In genomic region chr12:37077308-37077707, GRCm38 (mm10) we compare ENCODE assay signal across 14 mouse cellular contexts. TPM values are rescaled to one million over a fixed set of nuclear protein-coding genes. Genes with fewer than 3 reads are reported as not detected.
A peak's percentile ranks its signal among the peaks of the same experiment; 100 is the strongest.
DNase-seq lines count a peak whose midpoint lies in the region; ATAC-seq and TF ChIP-seq lines count a peak whose summit lies in the region.
"Had no signal": no experiment of that assay in that cellular context is flagged by ENCODE, and none has a peak within 500 bp of the region (broad histone marks: within the 10 kb centered on the region; RNA-seq: fewer than 3 reads in every experiment).

No protein-coding gene starts in this region.

- H3K9me3 ChIP-seq in kidney, embryonic 15.5 days (replicated peaks), result no peaks in the 10 kb centered on the region
- no peaks in the 10 kb centered on the region for H3K9me3 ChIP-seq in stomach, postnatal 0 days (ENCODE audit: control insufficient read depth, low read length)
- H3K9me3 ChIP-seq: heart, embryonic 13.5 days; limb, embryonic 12.5 days; midbrain, embryonic 12.5 days; stomach, embryonic 15.5 days had no signal

- H3K27me3 ChIP-seq in cerebellum, adult 2 months (ENCODE audit: control insufficient read depth, insufficient read depth, low read length), result no peaks in the 10 kb centered on the region
- H3K27me3 ChIP-seq in kidney, embryonic 15.5 days, result no peaks in the 10 kb centered on the region
- H3K27me3 ChIP-seq in stomach, postnatal 0 days (ENCODE audit: control insufficient read depth, insufficient read depth, low read length), result no peaks in the 10 kb centered on the region
- H3K27me3 ChIP-seq: heart, embryonic 13.5 days; limb, embryonic 12.5 days; midbrain, embryonic 12.5 days; stomach, embryonic 15.5 days had no signal

- no peaks in the 10 kb centered on the region for H3K36me3 ChIP-seq in kidney, embryonic 15.5 days
- H3K36me3 ChIP-seq in stomach, postnatal 0 days (ENCODE audit: control insufficient read depth, insufficient read depth, low read length), result no peaks in the 10 kb centered on the region
- H3K36me3 ChIP-seq: heart, embryonic 13.5 days; limb, embryonic 12.5 days; midbrain, embryonic 12.5 days; stomach, embryonic 15.5 days had no signal

- no peak overlapping the region for H3K4me2 ChIP-seq in kidney, embryonic 15.5 days
- no peak overlapping the region for H3K4me2 ChIP-seq in stomach, postnatal 0 days (replicated peaks; ENCODE audit: low read depth)
- H3K4me2 ChIP-seq: heart, embryonic 13.5 days; limb, embryonic 12.5 days; midbrain, embryonic 12.5 days; stomach, embryonic 15.5 days had no signal

- ATAC-seq in kidney, embryonic 15.5 days (replicated peaks; ENCODE audit: low FRiP score), result 0 out of 2 replicates have a peak, but pooled peaks have one; percentile 18
- ATAC-seq in stomach, postnatal 0 days (ENCODE audit: low FRiP score, low TSS enrichment), result no peak

- no peak for TF ChIP-seq EP300 in stomach, postnatal 0 days (optimal IDR thresholded peaks at IDR 0.05)

- no peak overlapping the region for H3K4me3 ChIP-seq in cerebellum, adult 2 months (replicated peaks; ENCODE audit: insufficient read depth, low read depth, low read length)
- H3K4me3 ChIP-seq in kidney, embryonic 15.5 days (replicated peaks), result no peak overlapping the region
- H3K4me3 ChIP-seq in stomach, postnatal 0 days (ENCODE audit: low read depth, low read length), result no peak overlapping the region
- H3K4me3 ChIP-seq: heart, embryonic 13.5 days; limb, embryonic 12.5 days; midbrain, embryonic 12.5 days; stomach, embryonic 15.5 days had no signal

- 51% methylated on average over 1 of the region's 1 CpGs for WGBS in cerebellum, adult 2 months
- WGBS in kidney, embryonic 15.5 days, result 56% methylated on average over 1 of the region's 1 CpGs
- WGBS in stomach, postnatal 0 days, result 50% methylated on average over 1 of the region's 1 CpGs

- H3K9ac ChIP-seq in kidney, embryonic 15.5 days, result no peak overlapping the region
- H3K9ac ChIP-seq in stomach, postnatal 0 days (ENCODE audit: low read length), result no peak overlapping the region
- H3K9ac ChIP-seq: heart, embryonic 13.5 days; limb, embryonic 12.5 days; midbrain, embryonic 12.5 days; stomach, embryonic 15.5 days had no signal

- no peak overlapping the region for H3K27ac ChIP-seq in cerebellum, adult 2 months (ENCODE audit: insufficient read depth, low read length)
- no peak overlapping the region for H3K27ac ChIP-seq in kidney, embryonic 15.5 days
- no peak overlapping the region for H3K27ac ChIP-seq in stomach, postnatal 0 days (replicated peaks)
- H3K27ac ChIP-seq: heart, embryonic 13.5 days; limb, embryonic 12.5 days; midbrain, embryonic 12.5 days; stomach, embryonic 15.5 days had no signal

- DNase-seq in cerebellum, adult 9-10 months, result peak; percentile 2
- no peak for DNase-seq in cerebellum, adult 2 months
- DNase-seq in kidney, postnatal 25 days, result no peak
- peak; percentile 5 for DNase-seq in ovary, postnatal 14 days (ENCODE audit: low spot score)
- DNase-seq in ovary, postnatal 10 days (ENCODE audit: low spot score), result no peak
- no peak for DNase-seq in stomach, postnatal 0 days (ENCODE audit: low spot score)
- no peak for DNase-seq in spleen, postnatal 4 days (ENCODE audit: low spot score in 2 of 2)
- DNase-seq: cerebellum, adult 11-12 months; kidney, adult 9 months had no signal

- TF ChIP-seq POLR2A in cerebellum, adult 2 months (IDR thresholded peaks at IDR 0.05; ENCODE audit: borderline replicate concordance, insufficient read depth, low read length), result no peak

- no peak for TF ChIP-seq CTCF in cerebellum, adult 2 months (IDR thresholded peaks at IDR 0.05; ENCODE audit: borderline replicate concordance, insufficient read depth, low read depth, low read length)
- peak; percentile 68 for TF ChIP-seq CTCF in stomach, postnatal 0 days (IDR thresholded peaks at IDR 0.05; ENCODE audit: low read depth)

- no peaks in the 10 kb centered on the region for H3K4me1 ChIP-seq in cerebellum, adult 2 months (ENCODE audit: control insufficient read depth, insufficient read depth, low read length)
- no peaks in the 10 kb centered on the region for H3K4me1 ChIP-seq in kidney, embryonic 15.5 days
- no peaks in the 10 kb centered on the region for H3K4me1 ChIP-seq in stomach, postnatal 0 days (replicated peaks; ENCODE audit: control insufficient read depth, insufficient read depth)
- H3K4me1 ChIP-seq: heart, embryonic 13.5 days; limb, embryonic 12.5 days; midbrain, embryonic 12.5 days; stomach, embryonic 15.5 days had no signal

RNA-seq across cellular contexts. Expression of gene Meox2, which starts 31.0 kb away (rescaled TPM):
- not detected in 2 replicates for polyA plus RNA-seq in cerebellum, adult 2 months (2012; rRNA removed)
- 12.9 and 13.3 TPM in 2 replicates for polyA plus RNA-seq in kidney, embryonic 15.5 days (2015; fragmentation: Nextera tagmentation; extraction: Ambion mirVana)
- polyA plus RNA-seq in stomach, postnatal 0 days (2015; fragmentation: Nextera tagmentation; extraction: Ambion mirVana), result 2.7 and 3.1 TPM in 2 replicates

Comparison
In these comparisons a context has a peak if more than half of its experiments do, and no peak if none do; other contexts are left out.
1. DNase-seq: peak in cerebellum, adult 9-10 months (single experiment) and ovary, postnatal 14 days (single experiment); none in cerebellum, adult 2 months (0 of 2), kidney, postnatal 25 days (0 of 2), ovary, postnatal 10 days (single experiment), stomach, postnatal 0 days (single experiment) and spleen, postnatal 4 days (0 of 2).